Mouse (Mus musculus): ENCODE results near the gene Rita1. TPM values are rescaled to one million over a fixed set of nuclear protein-coding genes. Genes with fewer than 3 reads are reported as not detected.

Gene Rita1
- total and polyA plus RNA-seq, 3 experiments = 8.4 to 42.4 (median 9.5) TPM

DNA sequence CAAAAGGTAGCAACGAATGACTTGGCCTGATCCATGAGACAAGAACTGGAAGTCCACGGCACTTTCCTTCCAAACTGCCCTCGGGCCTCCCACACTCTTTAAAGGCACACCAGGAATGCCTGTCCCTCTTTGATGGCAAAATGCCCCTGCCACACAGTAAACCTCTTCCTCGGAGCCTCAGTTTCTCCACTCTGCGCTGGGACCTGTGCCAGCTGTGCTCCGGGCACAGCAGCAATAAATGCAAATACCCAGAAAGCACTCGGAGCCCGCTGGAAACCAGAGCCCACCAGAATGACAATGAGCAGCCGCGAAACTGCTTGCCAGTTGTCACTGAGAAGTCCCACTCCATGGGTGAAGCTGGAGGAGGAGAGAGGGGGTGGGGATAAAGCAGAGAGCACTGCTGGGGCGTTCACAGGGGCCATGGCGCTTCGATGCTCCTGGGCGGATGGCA lies 44.6 kb downstream of the Rita1 start:
- ATAC-seq (ENCODE audit: extremely low read depth, insufficient number of reproducible peaks, low FRiP score, poor library complexity, severe bottlenecking) (no peak), DNase-seq (ENCODE audit: low spot score) (no peak)
- H3K9me3 ChIP-seq (replicated peaks) = no peaks in the 10 kb centered on the region
- H3K27me3 ChIP-seq (ENCODE audit: insufficient read depth, low read length) = no peaks in the 10 kb centered on the region
- H3K4me1 ChIP-seq (ENCODE audit: insufficient read depth, low read depth, low read length) = peaks cover 23% of the 10 kb centered on the region
- H3K4me3 ChIP-seq (ENCODE audit: low read depth, low read length) = no peak overlapping the region
- TF ChIP-seq POLR2AphosphoS5 (IDR thresholded peaks at IDR 0.05; ENCODE audit: insufficient replicate concordance, low read depth, low read length) (no peak), GATA1 (IDR thresholded peaks at IDR 0.05; ENCODE audit: borderline replicate concordance, low read length) (no peak), GATA2 (IDR thresholded peaks at IDR 0.05; ENCODE audit: borderline replicate concordance, low read depth, low read length) (no peak), CTCF (IDR thresholded peaks at IDR 0.05; ENCODE audit: low read depth, low read length) (no peak), TAL1 (conservative IDR thresholded peaks at IDR 0.05; ENCODE audit: low read depth, low read length) (no peak)
- peaks cover 93% of the 10 kb centered on the region for H3K36me3 ChIP-seq (replicated peaks)

DNA sequence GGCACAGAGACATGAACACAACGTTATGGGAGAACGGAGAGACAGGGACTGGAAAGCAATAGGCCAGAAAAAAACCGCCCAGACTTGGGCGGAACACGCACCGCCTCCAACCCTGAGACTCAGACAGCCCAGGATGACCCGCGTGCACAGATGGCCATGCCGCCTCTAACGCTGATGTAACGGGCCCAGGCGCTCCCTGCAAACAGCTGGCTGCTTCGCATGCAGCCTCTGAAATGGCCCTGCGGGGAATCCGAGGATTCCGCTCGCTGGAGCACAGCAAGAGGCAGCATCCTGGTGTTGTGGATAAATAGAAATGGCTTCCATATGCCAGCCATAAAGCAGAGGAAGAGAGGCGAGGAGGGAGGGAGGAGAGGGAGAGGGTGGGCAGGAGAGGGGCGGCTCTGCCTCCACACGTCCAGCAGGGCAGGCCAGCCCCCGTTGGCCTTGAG lies 45.1 kb downstream of the Rita1 start:
- Histone ChIP-seq H3K4me3 (ENCODE audit: low read depth, low read length) (no peak overlapping the region), H3K27me3 (ENCODE audit: insufficient read depth, low read length) (no peaks in the 10 kb centered on the region), H3K9me3 (replicated peaks) (no peaks in the 10 kb centered on the region), H3K36me3 (replicated peaks) (peaks cover 89% of the 10 kb centered on the region), H3K4me1 (ENCODE audit: insufficient read depth, low read depth, low read length) (peaks cover 23% of the 10 kb centered on the region)
- TF ChIP-seq TAL1 (conservative IDR thresholded peaks at IDR 0.05; ENCODE audit: low read depth, low read length) (no peak), GATA2 (IDR thresholded peaks at IDR 0.05; ENCODE audit: borderline replicate concordance, low read depth, low read length) (no peak), CTCF (IDR thresholded peaks at IDR 0.05; ENCODE audit: low read depth, low read length) (no peak), POLR2AphosphoS5 (IDR thresholded peaks at IDR 0.05; ENCODE audit: insufficient replicate concordance, low read depth, low read length) (no peak), GATA1 (IDR thresholded peaks at IDR 0.05; ENCODE audit: borderline replicate concordance, low read length) (no peak)
- DNase-seq (ENCODE audit: low spot score) = no peak
- no peak for ATAC-seq (ENCODE audit: extremely low read depth, insufficient number of reproducible peaks, low FRiP score, poor library complexity, severe bottlenecking)

DNA sequence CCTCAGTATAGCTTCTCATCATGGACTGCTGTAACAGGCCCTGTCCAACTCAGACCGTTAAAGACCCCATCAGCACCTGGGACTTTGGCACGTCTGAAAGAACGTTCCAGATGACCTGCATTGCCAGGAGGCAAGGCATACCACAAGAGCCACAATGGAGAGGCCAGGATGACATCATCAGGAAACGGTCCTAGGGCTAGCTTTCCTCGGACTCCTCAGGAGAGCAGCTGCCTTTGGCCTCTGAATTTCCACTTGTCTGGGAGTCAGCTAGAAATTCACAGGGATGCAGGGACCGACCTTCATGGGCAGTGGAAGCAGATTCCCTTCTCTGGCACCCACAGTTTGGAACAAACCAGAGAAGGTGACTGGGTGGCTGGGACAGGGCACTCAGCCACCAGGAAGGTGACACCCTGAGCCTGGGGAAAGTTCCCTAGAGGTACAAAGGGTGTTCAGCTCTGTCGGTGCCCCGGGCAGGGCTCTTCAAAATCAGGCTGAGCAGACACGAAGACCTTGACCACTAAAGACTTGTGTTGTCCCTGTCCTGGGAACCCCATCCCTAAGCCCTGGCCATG lies 45.6 kb downstream of the Rita1 start:
- no peak for DNase-seq (ENCODE audit: low spot score)
- peaks cover 23% of the 10 kb centered on the region for H3K4me1 ChIP-seq (ENCODE audit: insufficient read depth, low read depth, low read length)

DNA sequence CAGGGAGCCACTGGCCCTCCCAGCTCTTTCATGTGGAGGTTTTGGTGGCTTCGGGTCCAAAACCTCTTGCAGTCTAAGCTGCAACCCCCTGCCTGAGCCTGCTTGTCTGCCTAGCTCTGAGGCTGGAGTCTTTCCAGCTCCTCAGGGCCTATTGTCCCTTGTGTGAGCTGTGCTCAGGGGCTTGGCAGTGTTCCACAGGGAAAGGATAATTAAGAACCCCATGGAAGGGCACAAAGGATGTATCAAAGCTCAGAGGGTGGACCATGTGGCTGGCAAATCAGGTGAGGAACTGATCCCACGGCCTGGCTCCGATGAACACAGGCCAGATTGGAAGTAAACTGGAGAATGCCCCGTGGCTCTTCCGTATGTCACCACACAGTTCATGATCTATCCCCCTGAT lies 46.3 kb downstream of the Rita1 start:
- Histone ChIP-seq H3K27me3 (ENCODE audit: insufficient read depth, low read length) (no peaks in the 10 kb centered on the region), H3K4me3 (ENCODE audit: low read depth, low read length) (no peak overlapping the region), H3K36me3 (replicated peaks) (peaks cover 83% of the 10 kb centered on the region), H3K9me3 (replicated peaks) (no peaks in the 10 kb centered on the region), H3K4me1 (ENCODE audit: insufficient read depth, low read depth, low read length) (peaks cover 23% of the 10 kb centered on the region)
- ATAC-seq (ENCODE audit: extremely low read depth, insufficient number of reproducible peaks, low FRiP score, poor library complexity, severe bottlenecking) (no peak), DNase-seq (ENCODE audit: low spot score) (no peak)
- TF ChIP-seq POLR2AphosphoS5 (IDR thresholded peaks at IDR 0.05; ENCODE audit: insufficient replicate concordance, low read depth, low read length) (no peak), GATA1 (IDR thresholded peaks at IDR 0.05; ENCODE audit: borderline replicate concordance, low read length) (no peak), TAL1 (conservative IDR thresholded peaks at IDR 0.05; ENCODE audit: low read depth, low read length) (no peak), GATA2 (IDR thresholded peaks at IDR 0.05; ENCODE audit: borderline replicate concordance, low read depth, low read length) (no peak), CTCF (IDR thresholded peaks at IDR 0.05; ENCODE audit: low read depth, low read length) (no peak)

More for the DNA sequence above, 45.6 kb downstream of the Rita1 start:
- no peaks in the 10 kb centered on the region for H3K9me3 ChIP-seq (replicated peaks)
- TF ChIP-seq CTCF (IDR thresholded peaks at IDR 0.05; ENCODE audit: low read depth, low read length) = no peak
- no peak for TF ChIP-seq GATA1 (IDR thresholded peaks at IDR 0.05; ENCODE audit: borderline replicate concordance, low read length)
- TF ChIP-seq GATA2 (IDR thresholded peaks at IDR 0.05; ENCODE audit: borderline replicate concordance, low read depth, low read length) = no peak
- no peak for TF ChIP-seq TAL1 (conservative IDR thresholded peaks at IDR 0.05; ENCODE audit: low read depth, low read length)
- no peak for TF ChIP-seq POLR2AphosphoS5 (IDR thresholded peaks at IDR 0.05; ENCODE audit: insufficient replicate concordance, low read depth, low read length)
- no peaks in the 10 kb centered on the region for H3K27me3 ChIP-seq (ENCODE audit: insufficient read depth, low read length)
- H3K36me3 ChIP-seq (replicated peaks) = peaks cover 88% of the 10 kb centered on the region
- H3K4me3 ChIP-seq (ENCODE audit: low read depth, low read length) = no peak overlapping the region
- no peak for ATAC-seq (ENCODE audit: extremely low read depth, insufficient number of reproducible peaks, low FRiP score, poor library complexity, severe bottlenecking)

DNA sequence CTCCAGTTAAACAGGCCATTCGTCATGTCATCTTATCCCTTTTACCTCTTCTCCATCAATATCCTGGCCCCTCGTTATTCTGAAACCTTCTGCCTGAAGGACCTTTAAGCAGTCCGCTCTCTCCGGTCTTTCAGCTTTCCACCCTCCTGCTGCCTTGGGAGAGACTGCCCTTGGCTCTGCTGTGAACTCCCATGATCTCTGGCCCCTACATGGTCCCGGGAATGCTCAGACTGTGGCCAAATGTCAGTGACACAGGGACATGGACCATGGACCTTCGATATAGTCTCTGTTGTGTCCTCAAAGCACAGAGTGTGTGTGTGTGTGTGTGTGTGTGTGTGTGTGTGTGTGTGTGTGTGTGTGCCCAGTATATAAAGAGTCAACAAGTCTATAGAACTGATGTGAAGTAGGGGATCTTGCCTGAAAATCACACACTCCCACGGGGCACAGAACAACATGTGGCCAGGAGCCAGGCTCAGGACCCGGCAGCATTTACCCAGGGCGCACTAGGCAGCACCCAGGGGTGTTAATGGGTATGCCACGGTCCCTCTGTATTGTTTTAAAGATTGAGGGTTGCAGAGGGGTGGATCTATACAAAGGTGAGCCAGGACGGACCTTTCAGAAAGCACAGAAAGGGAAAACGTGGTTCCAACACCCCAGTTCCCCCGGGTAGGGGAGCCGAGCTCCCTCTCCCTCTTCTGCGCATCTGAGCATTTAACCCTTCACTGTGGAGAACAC lies 47.1 kb downstream of the Rita1 start:
- peaks cover 17% of the 10 kb centered on the region for H3K4me1 ChIP-seq (ENCODE audit: insufficient read depth, low read depth, low read length)
- TF ChIP-seq GATA1 (IDR thresholded peaks at IDR 0.05; ENCODE audit: borderline replicate concordance, low read length) (no peak), CTCF (IDR thresholded peaks at IDR 0.05; ENCODE audit: low read depth, low read length) (no peak), TAL1 (conservative IDR thresholded peaks at IDR 0.05; ENCODE audit: low read depth, low read length) (no peak), POLR2AphosphoS5 (IDR thresholded peaks at IDR 0.05; ENCODE audit: insufficient replicate concordance, low read depth, low read length) (no peak), GATA2 (IDR thresholded peaks at IDR 0.05; ENCODE audit: borderline replicate concordance, low read depth, low read length) (no peak)

DNA sequence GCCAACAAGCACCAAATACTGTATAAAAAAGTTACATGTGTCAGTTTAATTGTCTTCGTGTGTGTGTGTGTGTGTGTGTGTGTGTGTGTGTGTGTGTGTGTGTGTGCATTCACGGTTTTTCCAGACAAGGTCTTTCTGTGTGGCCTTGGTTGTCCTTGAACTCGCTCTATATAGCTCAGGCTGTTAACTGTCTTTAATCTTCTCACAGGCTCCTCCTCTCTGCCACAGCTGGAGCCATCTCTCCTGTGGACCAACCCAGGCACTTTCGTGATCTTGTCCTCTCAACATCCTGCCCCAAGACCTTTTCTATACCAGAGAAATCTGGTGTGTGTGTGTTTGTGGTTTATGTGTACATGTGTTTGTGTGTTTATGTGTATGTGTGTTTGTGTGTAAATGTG lies 48.5 kb downstream of the Rita1 start:
- TF ChIP-seq TAL1 (conservative IDR thresholded peaks at IDR 0.05; ENCODE audit: low read depth, low read length) (no peak), POLR2AphosphoS5 (IDR thresholded peaks at IDR 0.05; ENCODE audit: insufficient replicate concordance, low read depth, low read length) (no peak)
- no peaks in the 10 kb centered on the region for H3K27me3 ChIP-seq (ENCODE audit: insufficient read depth, low read length)
- no peaks in the 10 kb centered on the region for H3K9me3 ChIP-seq (replicated peaks)
- H3K4me1 ChIP-seq (ENCODE audit: insufficient read depth, low read depth, low read length) = peaks cover 8% of the 10 kb centered on the region
- H3K4me3 ChIP-seq (ENCODE audit: low read depth, low read length) = no peak overlapping the region
- H3K36me3 ChIP-seq (replicated peaks) = peaks cover 79% of the 10 kb centered on the region
- DNase-seq (ENCODE audit: low spot score) (no peak), ATAC-seq (ENCODE audit: extremely low read depth, insufficient number of reproducible peaks, low FRiP score, poor library complexity, severe bottlenecking) (no peak)

More for the DNA sequence above, 47.1 kb downstream of the Rita1 start:
- DNase-seq (ENCODE audit: low spot score) (no peak), ATAC-seq (ENCODE audit: extremely low read depth, insufficient number of reproducible peaks, low FRiP score, poor library complexity, severe bottlenecking) (no peak)
- H3K27me3 ChIP-seq (ENCODE audit: insufficient read depth, low read length) = no peaks in the 10 kb centered on the region
- H3K9me3 ChIP-seq (replicated peaks) = no peaks in the 10 kb centered on the region
- peaks cover 81% of the 10 kb centered on the region for H3K36me3 ChIP-seq (replicated peaks)
- no peak overlapping the region for H3K4me3 ChIP-seq (ENCODE audit: low read depth, low read length)

Measured in G1E (cell line).